Mouse (Mus musculus) frontal cortex, adult 2 months (tissue): ENCODE results near the gene Hdac11. TPM values are rescaled to one million over a fixed set of nuclear protein-coding genes. Genes with fewer than 3 reads are reported as not detected.

Experiments used
- polyA plus RNA-seq: library from polyadenylated mRNA; depleted of rRNA; stranded (reverse); fragments of >200 nt; gene quantifications from 2 replicates; pipeline ENCODE4 v1.2.3, GENCODE M21; 2012; rRNA removed

Gene Hdac11
- polyA plus RNA-seq, 1 experiment = 189 TPM

Other genes starting within 250 kb of the Hdac11 start
- 141 and 142 TPM in 2 replicates for gene Iqsec1, start 168.0 kb upstream of the Hdac11 start, polyA plus RNA-seq
- gene Nup210, start 39.8 kb upstream of the Hdac11 start, polyA plus RNA-seq = 26.4 and 26.7 TPM in 2 replicates
- gene Fbln2, start 55.8 kb downstream of the Hdac11 start, polyA plus RNA-seq = 25.3 and 25.6 TPM in 2 replicates